Mouse (Mus musculus): ENCODE results near the gene Rnf181. TPM values are rescaled to one million over a fixed set of nuclear protein-coding genes. Genes with fewer than 3 reads are reported as not detected.

The Rnf181 gene
- total RNA-seq, 2 experiments from 2014 or later, result 52.1 to 69.3 TPM

DNA sequence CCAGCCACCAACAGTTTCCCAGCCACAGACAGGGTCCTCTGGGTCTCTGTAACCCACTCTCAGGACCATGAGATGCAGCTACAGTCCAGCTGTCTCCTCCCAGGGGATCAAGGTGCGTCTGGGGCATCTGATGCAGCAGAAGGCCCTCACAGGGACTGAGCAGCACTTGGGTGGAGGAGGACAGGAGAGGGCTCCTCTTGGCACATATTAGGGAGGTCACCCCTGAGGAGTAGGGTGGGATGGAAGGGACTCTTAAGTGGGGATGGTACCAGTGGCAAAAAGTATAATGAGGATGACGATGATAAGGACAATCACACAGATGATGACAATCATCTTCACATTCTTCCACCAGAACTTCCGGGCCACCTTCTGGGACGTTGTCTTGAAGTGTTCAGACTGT, 18.5 kb upstream of the Rnf181 start:
- ATAC-seq (ENCODE audit: poor library complexity, severe bottlenecking), result no peak

DNA sequence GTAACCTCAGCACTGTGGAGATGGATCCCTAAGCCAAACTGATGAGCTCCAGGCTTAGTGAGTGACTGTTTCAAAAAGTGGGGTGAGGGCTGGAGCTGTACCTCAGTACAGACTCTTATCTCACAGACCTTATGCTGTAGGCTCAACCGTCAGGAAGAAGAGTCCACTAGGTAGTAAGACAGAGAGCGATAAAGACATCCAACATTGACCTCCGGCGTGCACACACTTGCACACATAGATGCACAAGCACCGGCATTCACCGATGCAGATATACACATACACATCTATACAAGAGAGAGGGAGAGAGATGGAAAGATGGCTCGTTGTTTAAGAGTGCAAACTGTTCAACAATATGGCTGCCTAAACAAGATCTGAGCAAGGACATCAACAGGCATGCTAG, 17.2 kb upstream of the Rnf181 start:
- ATAC-seq (ENCODE audit: poor library complexity, severe bottlenecking), result no peak

DNA sequence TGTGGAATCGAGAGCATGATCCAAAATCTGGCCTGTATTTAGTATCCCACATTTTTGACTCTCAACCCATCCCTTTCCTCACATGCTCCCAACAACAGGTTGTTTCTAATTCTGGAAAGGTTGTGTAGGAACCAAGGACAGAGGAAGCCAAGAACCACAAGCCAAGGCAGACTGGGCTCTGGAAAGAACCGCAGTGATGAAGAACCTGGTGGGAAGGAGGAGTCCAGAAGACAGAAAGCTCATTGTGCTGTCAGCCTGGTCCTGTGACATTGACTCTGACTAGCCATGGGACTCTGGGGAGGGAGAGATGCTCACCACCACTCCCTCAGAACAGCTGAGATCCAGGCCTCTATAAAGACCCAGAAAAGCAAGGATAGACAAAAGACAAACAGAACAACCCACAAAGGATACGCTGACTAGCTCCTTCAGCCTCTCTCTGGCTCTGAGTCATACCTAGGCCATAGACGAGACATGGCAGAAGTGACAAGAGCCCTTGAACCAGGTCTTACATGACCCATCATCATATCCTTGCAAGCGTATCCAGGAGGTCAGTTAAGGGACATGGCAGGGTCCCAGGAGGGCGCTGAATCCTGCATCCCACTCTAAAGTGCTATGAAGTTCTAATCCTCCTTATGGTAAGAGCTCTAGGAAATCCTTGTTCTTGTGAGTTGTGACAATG, 16.5 kb upstream of the Rnf181 start:
- ATAC-seq (ENCODE audit: poor library complexity, severe bottlenecking), result no peak

DNA sequence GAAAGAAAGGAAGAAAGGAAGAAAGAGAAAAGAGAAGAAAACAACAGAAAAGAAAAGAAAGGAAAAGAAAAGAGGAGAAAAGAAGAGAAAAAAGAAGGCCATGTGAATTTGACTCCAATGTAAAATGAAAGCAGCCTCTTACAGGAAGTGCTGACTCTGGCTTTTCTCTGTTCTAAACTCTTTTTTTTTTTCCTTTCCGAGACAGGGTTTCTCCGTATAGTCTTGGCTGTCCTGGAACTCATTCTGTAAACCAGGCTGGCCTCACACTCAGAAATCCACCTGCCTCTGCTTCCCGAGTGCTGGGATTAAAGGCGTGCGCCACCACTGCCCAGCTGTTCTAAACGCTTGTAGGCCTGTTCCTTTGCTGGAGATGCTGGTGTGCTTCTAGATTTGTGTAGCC, 15.7 kb upstream of the Rnf181 start:
- no peak for ATAC-seq (ENCODE audit: poor library complexity, severe bottlenecking)

DNA sequence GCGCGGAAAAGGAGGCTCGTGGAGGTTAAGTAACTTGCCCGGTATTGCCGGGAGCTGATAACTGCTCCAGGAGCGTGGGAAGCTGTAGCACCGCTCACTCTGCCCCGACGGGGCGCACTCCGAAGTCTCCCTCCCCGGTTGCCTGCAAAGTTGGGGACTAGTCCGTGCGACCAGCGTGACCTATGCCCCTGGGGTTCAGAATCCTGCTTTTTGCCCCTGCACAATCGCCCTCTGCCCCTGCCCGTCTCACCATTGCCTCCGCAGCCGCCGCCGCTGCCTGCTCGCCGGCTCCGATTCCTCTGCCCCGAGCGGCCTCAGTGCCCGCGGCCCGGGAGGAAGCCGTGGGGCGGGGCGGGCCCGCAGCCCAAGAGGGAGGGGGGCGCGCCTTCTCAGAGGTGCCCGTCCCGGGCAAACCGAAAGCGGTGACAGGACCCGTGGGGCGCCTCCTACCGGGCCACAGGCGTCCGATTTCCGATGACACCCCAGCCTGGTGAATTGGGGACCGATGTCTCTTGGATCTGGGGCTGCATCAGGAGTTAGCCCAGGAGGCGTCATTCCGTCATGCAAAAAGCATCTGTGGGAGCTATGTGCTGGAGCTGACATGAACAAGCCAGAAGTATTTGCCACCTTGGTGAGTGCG, 13.5 kb upstream of the Rnf181 start, which contains the start of gene Vamp5:
Gene Vamp5, minus strand, starts transcription at position 338 of the 640 bp plus-strand sequence.
- peak; percentile 94 for ATAC-seq (ENCODE audit: poor library complexity, severe bottlenecking)

DNA sequence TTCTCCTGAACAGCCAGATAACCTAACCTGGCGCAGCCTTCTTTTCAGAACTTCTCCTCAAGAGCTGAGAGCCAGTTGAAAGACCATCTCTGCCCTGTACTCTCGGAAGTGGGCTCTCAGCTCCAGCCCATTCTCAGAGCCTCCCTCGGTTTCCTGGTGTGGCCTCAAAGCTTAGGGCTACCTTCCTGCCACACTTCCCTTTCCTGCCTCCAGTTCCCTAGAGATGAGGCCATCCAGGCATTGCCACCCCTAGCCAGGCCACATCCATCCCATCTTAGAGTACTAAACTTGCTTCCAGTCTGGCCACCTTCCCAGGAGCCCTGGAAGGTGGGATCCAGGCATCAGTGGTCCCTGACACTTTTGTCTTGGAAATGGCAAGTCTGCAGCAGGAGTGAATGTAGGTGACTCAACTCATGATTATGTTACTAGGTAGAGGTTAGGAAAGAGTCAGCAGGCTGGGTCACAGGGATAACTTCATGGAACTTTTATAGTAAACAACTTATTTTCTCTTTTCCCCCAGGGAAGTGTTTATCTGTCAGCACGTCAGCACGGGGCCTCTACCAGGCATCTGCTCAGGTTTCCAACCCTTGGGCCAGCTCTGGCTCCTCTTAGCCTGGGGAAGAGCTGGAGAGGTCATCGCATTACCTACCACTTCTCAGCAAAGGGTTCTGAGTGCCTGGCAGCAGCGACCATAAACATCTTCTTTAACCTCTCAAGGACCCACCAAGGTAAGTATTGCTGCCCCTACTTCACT, 12.8 kb upstream of the Rnf181 start:
- ATAC-seq (ENCODE audit: poor library complexity, severe bottlenecking), result peak; percentile 0; the same call in 1 of the 2 replicates

DNA sequence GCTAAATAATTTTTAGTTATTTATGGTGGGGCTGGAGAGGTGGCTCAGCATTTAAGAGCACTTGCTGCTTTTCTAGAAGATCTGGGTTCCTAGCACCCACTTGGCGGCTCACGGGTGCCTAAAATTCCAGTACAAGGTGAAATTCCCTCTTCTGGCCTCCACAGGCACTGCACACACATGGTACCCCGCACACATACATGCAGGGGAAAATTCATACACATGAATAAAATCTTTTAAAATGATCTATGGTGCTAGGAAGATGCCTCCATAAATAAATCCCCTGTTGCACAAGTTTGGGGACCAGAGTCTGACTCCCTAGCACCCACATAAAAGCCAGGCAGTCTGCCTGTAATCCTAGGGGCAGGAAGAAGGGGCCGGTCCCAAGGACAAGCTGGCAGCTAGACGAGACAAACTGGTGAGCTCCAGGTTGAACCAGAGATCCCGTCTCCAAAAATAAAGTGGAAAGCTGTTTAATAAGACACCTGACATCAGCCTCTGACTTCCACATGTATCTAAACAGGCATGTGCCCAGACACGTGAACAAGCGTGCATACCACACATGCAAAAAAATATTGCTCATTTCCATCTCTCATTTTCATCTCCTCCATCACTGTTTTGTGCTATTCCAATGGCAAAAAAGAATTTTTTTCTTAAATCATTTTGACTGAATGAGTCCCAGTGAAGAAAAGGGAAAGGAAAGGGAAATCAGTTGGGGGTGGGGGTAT, 11.9 kb upstream of the Rnf181 start:
- no peak for ATAC-seq (ENCODE audit: poor library complexity, severe bottlenecking)

DNA sequence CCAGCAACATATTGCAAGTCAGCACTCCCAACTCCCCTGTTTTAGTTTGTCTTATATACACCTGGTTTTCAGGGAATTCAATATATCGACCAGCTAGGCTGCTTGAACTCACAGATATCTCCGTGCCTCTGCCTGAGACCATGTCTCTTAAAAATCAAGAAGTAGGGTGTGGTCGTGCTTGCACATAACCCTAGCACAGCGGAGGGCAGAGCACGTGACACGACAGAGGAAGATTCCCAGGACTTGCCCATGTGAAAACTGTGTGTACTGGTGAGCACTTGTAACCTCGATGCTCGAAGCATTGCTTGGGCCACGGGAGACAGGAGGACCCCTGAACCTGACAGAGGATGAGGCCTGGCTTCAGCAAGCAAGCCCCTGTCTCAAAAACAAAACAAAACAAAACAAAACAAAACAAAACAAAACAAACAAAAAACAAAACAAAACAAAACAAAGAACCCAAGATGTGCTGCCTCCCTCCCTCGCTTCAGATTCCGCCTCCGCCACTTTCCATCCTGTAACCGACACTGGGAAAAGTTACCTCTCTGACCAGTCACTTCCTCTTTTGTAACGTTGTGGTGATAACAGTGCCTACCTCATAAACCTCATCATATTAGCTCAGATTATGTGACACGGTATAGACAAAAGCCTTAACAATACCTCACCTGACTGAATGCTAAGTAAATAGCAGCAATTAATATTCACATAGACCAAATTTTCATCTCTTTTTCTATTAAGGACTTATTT, 8.2 kb upstream of the Rnf181 start:
- ATAC-seq (ENCODE audit: poor library complexity, severe bottlenecking), result peak; percentile 78

DNA sequence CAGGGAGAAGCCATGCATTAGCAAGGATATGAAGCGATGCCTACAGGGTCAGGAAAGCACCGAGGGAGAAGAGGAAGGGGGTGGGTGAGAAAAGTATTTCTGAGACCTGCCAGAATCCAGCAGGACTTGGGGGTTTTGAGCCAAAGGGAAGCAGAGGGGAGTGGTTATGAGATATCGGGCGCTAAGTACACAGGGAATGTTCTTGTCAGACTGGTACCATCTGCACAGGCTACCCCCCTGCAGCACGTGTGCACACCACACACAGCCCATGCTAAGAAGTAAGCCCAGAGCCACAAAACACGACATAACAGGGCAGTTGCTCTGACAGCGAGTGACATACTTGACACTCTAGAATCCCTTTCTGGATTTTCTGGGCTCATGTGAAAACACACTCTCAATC, 7.5 kb upstream of the Rnf181 start:
- no peak for ATAC-seq (ENCODE audit: poor library complexity, severe bottlenecking)

DNA sequence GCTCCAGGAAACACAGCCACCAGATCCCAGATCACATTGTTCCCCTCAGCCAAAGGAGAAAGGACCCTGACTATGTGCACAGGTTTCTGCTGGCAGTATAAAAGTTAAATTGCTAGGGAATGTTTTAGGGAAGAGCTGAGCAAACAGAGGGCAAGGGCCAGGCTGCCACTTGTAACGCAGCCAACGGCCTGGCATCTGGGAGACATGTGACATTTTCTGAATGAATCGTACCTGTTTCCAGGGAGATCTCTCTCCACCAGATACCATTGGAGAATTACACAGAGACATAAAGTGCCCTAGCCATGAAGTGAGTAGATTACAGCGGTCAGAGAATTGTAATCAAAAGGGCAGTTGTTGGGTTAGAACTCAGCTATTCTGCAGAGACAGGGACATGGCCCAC, 6.4 kb upstream of the Rnf181 start:
- no peak for ATAC-seq (ENCODE audit: poor library complexity, severe bottlenecking)

DNA sequence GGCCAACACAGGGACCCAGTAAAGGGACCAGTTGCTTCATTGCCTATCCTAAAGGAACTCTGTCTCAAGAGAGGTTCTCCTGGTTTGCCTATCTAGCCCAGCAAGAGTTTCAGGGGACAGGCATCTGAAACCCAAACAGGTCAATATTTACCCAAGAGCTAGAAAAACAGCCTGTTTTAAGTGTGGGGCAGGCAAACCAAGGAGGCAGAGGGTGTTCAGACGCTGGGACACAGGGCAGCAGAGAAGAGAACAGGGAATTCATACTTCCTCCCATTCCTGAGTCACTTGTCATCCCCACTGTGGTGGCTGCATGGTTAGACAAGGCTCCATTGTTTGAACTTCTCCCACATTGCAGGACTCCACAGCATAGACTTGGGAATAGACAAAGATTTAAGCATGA, 4.8 kb upstream of the Rnf181 start:
- no peak for ATAC-seq (ENCODE audit: poor library complexity, severe bottlenecking)

DNA sequence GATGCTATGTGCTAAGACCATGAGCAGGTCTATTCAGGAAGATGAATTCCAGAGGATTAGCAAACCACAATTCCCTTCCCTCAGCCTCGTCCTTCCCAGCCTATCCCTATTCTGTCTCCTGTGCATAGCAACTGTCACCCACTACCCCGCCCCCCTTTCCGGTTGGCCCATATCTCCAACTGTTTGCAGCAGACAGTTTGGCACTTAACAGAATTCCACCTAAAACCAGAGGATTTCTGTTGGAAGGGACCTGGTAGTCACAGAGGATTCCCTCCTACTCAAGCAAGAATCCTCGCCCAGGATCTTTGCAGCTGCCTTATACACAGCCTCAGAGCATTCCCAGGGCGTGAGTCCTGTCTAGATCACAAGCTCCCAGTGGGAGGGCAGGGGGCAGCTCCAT, 4.4 kb upstream of the Rnf181 start:
- ATAC-seq (ENCODE audit: poor library complexity, severe bottlenecking), result no peak

DNA sequence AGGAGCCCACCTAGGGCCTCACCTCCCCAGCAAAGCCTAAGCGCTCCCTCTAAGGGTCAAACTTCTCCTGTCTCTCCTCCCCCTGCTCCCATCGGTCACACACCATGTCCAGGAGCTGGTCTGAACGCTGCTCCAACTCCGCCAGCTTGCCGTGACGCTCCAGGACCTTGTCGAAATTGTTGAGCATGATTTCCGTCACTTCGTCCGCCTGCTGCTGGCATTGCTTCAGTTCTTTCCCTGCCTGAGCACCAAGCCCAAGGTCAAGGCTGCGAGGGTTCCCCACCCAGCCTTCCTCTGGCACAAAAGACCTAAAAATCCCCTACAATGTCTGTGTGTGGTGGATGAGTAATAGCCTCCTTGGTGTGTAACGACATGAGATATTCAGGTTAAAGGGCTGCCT, 3.3 kb upstream of the Rnf181 start:
- no peak for ATAC-seq (ENCODE audit: poor library complexity, severe bottlenecking)

DNA sequence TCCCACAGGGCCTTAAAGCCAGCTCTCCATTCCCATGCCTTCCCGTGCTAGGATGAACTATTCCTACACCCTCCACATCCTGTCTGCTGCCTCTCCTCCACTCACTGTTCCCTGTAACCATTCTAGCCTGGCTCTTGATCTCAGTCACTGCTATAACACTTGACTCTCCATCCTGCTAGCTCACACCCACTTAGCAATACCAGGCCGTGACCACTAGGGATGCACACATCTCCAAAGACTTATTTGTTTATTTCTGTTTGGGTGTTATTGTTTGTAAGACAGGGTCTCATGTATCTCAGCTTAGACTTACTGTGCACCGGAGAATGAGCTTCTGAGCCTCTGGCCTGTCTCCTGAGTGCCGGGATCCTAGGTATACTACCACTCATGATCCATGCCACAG, 2.8 kb upstream of the Rnf181 start:
- ATAC-seq (ENCODE audit: poor library complexity, severe bottlenecking), result no peak

DNA sequence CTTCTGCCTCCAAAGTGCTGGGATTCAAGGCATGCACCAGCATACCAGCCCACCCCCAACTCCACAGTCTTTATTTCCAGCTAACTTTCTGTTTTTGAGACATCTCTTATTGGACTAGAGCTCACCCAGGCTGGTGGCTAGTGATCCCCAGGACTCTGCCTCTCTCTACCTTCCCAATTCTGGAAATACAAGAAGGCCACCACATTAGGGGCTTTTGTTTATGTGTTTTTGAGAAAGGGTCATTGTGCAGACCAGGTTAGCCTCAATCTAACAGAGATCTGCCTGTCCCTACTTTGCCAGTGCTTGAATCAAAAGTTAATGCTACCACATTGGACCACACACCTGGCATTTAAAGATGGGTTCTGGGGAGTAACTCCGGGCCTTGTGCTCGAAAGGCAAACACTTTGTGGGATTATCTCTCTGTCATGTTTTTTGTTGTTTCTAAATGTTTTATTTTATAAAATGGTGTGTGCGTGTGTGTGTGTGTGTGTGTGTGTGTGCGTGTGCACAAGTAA, 761 bp upstream of the Rnf181 start:
- no peak for ATAC-seq (ENCODE audit: poor library complexity, severe bottlenecking)

DNA sequence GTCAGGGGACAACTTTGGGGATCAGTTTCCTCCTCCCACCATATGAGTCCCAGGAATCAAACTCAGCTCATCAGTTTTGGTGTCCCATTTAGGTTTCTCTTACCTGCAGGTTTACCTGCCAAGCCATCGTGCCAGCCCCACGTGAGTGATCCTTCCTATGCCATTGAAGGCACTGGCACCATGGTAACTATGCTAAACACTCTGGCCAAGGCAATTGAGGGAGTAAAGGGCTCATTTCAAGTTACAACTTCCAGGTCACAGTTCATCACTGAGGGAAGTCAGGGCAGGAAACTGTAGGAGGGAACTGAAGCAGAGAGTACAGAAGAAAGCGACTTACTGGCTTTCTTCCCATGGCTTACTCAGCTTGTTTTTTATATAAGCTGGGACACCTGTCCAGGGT, 452 bp downstream of the Rnf181 start:
- no peak for ATAC-seq (ENCODE audit: poor library complexity, severe bottlenecking)

DNA sequence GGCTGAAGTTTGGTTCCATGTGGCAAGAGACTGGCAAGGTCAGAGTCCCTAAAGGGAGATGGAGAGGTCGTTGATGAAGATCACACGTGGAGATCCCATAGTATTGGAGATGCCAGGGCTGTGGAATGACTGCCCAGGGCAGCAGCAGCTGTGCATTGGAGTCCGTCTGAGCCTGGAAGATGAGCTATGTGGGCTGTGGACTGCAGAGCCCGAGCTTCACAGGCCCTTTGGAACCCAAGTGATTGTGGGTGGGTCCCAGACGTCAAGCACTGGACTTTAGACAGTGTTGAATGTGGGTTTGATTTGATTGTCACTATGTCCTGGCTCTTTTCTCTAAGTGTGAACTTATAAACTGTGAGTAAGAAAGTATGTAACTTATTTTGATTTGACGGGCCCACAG, 1.8 kb downstream of the Rnf181 start:
- ATAC-seq (ENCODE audit: poor library complexity, severe bottlenecking), result no peak

DNA sequence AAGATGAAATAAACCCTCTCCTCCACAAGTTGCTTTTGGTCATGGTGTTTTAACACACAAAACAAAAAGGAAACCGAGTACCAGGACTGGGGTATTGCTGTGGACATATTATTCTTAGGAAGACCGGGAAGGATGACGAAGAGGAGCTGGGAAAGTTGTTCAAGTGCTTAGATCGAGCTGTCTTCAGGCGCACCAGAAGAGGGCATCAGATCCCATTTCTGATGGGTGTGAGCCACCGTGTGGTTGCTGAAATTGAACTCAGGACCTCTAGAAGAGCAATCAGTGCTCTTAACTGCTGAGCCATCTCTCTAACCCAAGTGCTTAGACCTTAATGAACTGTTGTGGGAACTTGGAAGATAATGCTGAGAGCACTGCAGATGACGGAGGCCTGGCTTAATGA, 2.7 kb downstream of the Rnf181 start:
- no peak for ATAC-seq (ENCODE audit: poor library complexity, severe bottlenecking)

DNA sequence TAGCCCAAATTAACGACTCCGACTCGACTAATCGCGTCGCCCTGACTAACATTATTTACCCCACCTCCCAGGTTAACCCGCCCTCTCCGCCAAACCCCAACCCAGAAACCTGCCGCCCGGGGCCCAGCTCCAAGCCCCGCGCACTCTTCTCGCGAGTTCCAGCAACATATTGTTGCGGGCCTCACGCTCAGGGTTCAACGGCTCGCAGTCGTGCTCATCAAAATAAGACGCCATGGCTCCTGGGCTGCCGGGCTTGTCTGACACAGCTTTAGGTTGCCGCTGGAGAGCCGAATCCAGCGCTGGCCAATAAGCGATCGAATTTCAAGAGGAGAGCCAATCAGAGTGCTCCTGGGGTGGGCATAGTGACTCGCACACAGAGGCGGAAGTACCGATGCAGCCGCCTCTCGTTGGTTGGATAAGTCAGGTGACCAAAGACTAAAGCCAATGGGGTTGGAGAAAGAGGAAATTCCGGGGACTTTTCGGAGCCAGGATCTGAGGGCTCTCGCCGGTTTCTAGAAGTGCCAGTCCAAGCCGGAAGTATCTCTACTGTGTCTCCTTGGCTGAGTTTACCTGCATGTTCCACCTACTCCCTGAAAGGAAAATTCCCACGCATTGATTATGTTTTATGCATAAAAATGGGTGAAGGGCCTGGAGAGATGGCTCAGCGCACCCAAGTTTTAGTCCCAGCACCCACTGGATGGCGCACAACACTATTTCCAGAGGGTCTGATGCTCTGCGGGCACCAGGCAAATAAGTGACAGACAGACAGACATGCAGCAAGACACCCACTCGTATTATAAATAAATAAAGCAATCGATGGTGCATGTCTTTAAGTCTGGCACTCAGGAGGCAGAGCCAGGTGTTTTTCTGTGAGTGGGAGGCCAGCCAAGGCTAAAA, 4.4 kb downstream of the Rnf181 start:
- ATAC-seq (ENCODE audit: poor library complexity, severe bottlenecking), result peak; percentile 98

All from megakaryocyte, adult 5-6 weeks (primary cell).